Mouse (Mus musculus) liver, embryonic 14.5 days (tissue): Measurements from ENCODE around the gene Vmn1r90.

Experiments
- CTCF ChIP-seq: IDR thresholded peaks from 2 replicates; pipeline ENCODE4 v1.5.1; 2016; ENCODE audit warnings: antibody characterized with exemption, low read depth, control low read depth
- EP300 ChIP-seq: IDR thresholded peaks from 2 replicates; pipeline ENCODE4 v1.6.1; 2016; ENCODE audit warnings: antibody characterized with exemption, low read depth

- TF ChIP-seq CTCF: no peak
- TF ChIP-seq EP300: no peak
Observed at GRCm38 (mm10) chr7:14518301-14518700, 45.0 kb downstream of the Vmn1r90 start.
